ENCODE assay signal across 26 mouse cellular contexts in genomic region chr2:179775999-179776705, GRCm38 (mm10).
DNase-seq lines count a peak whose midpoint lies in the region; ATAC-seq and TF ChIP-seq lines count a peak whose summit lies in the region.
"Had no signal": no experiment of that assay in that cellular context is flagged by ENCODE, and none has a peak within 500 bp of the region (broad histone marks: within the 10 kb centered on the region; RNA-seq: fewer than 3 reads in every experiment).

No protein-coding gene starts in this region.

- peak; percentile 53 for TF ChIP-seq EP300 in lung, postnatal 0 days (IDR thresholded peaks at IDR 0.05)

- peaks cover 53% of the 10 kb centered on the region for H3K4me1 ChIP-seq in kidney, embryonic 15.5 days
- no peaks in the 10 kb centered on the region; the same call in 1 of the 2 replicates for H3K4me1 ChIP-seq in lung, postnatal 0 days (ENCODE audit: insufficient read depth, low read depth, low read length)
- H3K4me1 ChIP-seq in midbrain, postnatal 0 days (ENCODE audit: insufficient read depth, low read length): no peaks in the 10 kb centered on the region
- H3K4me1 ChIP-seq: megakaryocyte, embryonic 14.5 days had no signal

- WGBS in kidney, embryonic 15.5 days: 57% methylated on average over 10 of the region's 10 CpGs
- WGBS in lung, postnatal 0 days: 64% methylated on average over 10 of the region's 10 CpGs
- 84% methylated on average over 10 of the region's 10 CpGs for whole genome bisulfite sequencing in midbrain, postnatal 0 days

- DNase-seq in kidney, postnatal 4 days: no peak
- peak; percentile 9 to 34 for DNase-seq in lung, adult 18-20 months
- DNase-seq in lung, postnatal 0 days (ENCODE audit: low spot score): peak; percentile 71
- DNase-seq in lung, postnatal 4 days: peak; percentile 18 to 47
- no peak for DNase-seq in midbrain, postnatal 0 days (ENCODE audit: low spot score)
- no peak for DNase-seq in frontal cortex, postnatal 36 days (ENCODE audit: low spot score in 2 of 2)
- DNase-seq in thymus, postnatal 14 days: no peak
- DNase-seq: adrenal gland, postnatal 36 days; forebrain, postnatal 0 days; gastrocnemius, postnatal 10 days; kidney, adult 9 months; right cerebral cortex, postnatal 4 days; thymus, adult 2 months; thymus, postnatal 4 days had no signal

- TF ChIP-seq CTCF in lung, postnatal 0 days (IDR thresholded peaks at IDR 0.05): no peak
- TF ChIP-seq CTCF in midbrain, postnatal 0 days (IDR thresholded peaks at IDR 0.05): no peak

- no peaks in the 10 kb centered on the region for H3K36me3 ChIP-seq in kidney, embryonic 15.5 days
- H3K36me3 ChIP-seq in lung, postnatal 0 days (ENCODE audit: insufficient read depth, low read length): no peaks in the 10 kb centered on the region
- no peaks in the 10 kb centered on the region for H3K36me3 ChIP-seq in midbrain, postnatal 0 days (ENCODE audit: insufficient read depth, low read length)
- H3K36me3 ChIP-seq: forebrain, embryonic 12.5 days; hindbrain, embryonic 12.5 days; limb, embryonic 13.5 days; midbrain, embryonic 12.5 days; neural tube, embryonic 13.5 days had no signal

- peak overlapping the region; percentile 89; the same call in 1 of the 2 replicates for H3K27ac ChIP-seq in kidney, embryonic 15.5 days
- no peak overlapping the region for H3K27ac ChIP-seq in lung, postnatal 0 days (ENCODE audit: low read length)
- H3K27ac ChIP-seq in midbrain, postnatal 0 days (ENCODE audit: low read depth, low read length): no peak overlapping the region
- H3K27ac ChIP-seq: forebrain, embryonic 12.5 days; hindbrain, embryonic 12.5 days; hindbrain, postnatal 0 days; layer of hippocampus, adult 2 months; limb, embryonic 13.5 days; midbrain, embryonic 12.5 days; neural tube, embryonic 13.5 days had no signal

- no peaks in the 10 kb centered on the region for H3K9me3 ChIP-seq in kidney, embryonic 15.5 days (replicated peaks)
- no peaks in the 10 kb centered on the region for H3K9me3 ChIP-seq in lung, postnatal 0 days (ENCODE audit: low read length)
- no peaks in the 10 kb centered on the region for H3K9me3 ChIP-seq in midbrain, postnatal 0 days (ENCODE audit: low read length)
- H3K9me3 ChIP-seq: forebrain, embryonic 12.5 days; hindbrain, embryonic 12.5 days; limb, embryonic 13.5 days; megakaryocyte, embryonic 14.5 days; midbrain, embryonic 12.5 days; neural tube, embryonic 13.5 days had no signal

- no peak overlapping the region for H3K9ac ChIP-seq in kidney, embryonic 15.5 days
- no peak overlapping the region for H3K9ac ChIP-seq in lung, postnatal 0 days (replicated peaks; ENCODE audit: low read depth)
- no peak overlapping the region for H3K9ac ChIP-seq in midbrain, postnatal 0 days (replicated peaks; ENCODE audit: low read length, poor library complexity, severe bottlenecking)
- H3K9ac ChIP-seq: forebrain, embryonic 12.5 days; forebrain, postnatal 0 days; hindbrain, embryonic 12.5 days; limb, embryonic 13.5 days; midbrain, embryonic 12.5 days; neural tube, embryonic 13.5 days had no signal

- ATAC-seq in kidney, embryonic 15.5 days (replicated peaks; ENCODE audit: low FRiP score): no peak
- peak; percentile 86 for ATAC-seq in lung, postnatal 0 days
- ATAC-seq in midbrain, postnatal 0 days (ENCODE audit: low FRiP score): no peak
- ATAC-seq: forebrain, postnatal 0 days; hindbrain, postnatal 0 days; intestine, postnatal 0 days had no signal

- no peak overlapping the region for H3K4me3 ChIP-seq in kidney, embryonic 15.5 days (replicated peaks)
- no peak overlapping the region for H3K4me3 ChIP-seq in lung, postnatal 0 days (ENCODE audit: low read depth, low read length)
- no peak overlapping the region for H3K4me3 ChIP-seq in midbrain, postnatal 0 days (ENCODE audit: low read depth, low read length)
- H3K4me3 ChIP-seq: erythroblast, embryonic 14.5 days; forebrain, embryonic 12.5 days; hindbrain, embryonic 12.5 days; layer of hippocampus, adult 2 months; limb, embryonic 13.5 days; megakaryocyte, embryonic 14.5 days; midbrain, embryonic 12.5 days; neural tube, embryonic 13.5 days had no signal

- no peaks in the 10 kb centered on the region for H3K27me3 ChIP-seq in kidney, embryonic 15.5 days
- H3K27me3 ChIP-seq in lung, postnatal 0 days (replicated peaks; ENCODE audit: insufficient read depth, low read length): 0 out of 2 replicates have a peak, but pooled peaks cover 6% of the 10 kb centered on the region
- no peaks in the 10 kb centered on the region for H3K27me3 ChIP-seq in midbrain, postnatal 0 days (ENCODE audit: insufficient read depth, low read length)
- H3K27me3 ChIP-seq: forebrain, embryonic 12.5 days; midbrain, embryonic 12.5 days; neural tube, embryonic 13.5 days had no signal

- no peak overlapping the region for H3K4me2 ChIP-seq in kidney, embryonic 15.5 days
- no peak overlapping the region for H3K4me2 ChIP-seq in lung, postnatal 0 days (replicated peaks; ENCODE audit: low read depth, low read length)
- H3K4me2 ChIP-seq in midbrain, postnatal 0 days (ENCODE audit: low read depth, low read length, poor library complexity, severe bottlenecking): no peak overlapping the region
- H3K4me2 ChIP-seq: forebrain, embryonic 12.5 days; hindbrain, embryonic 12.5 days; limb, embryonic 13.5 days; liver, embryonic 11.5 days; midbrain, embryonic 12.5 days; neural tube, embryonic 13.5 days had no signal

Comparison
In these comparisons a context has a peak if more than half of its experiments do, and no peak if none do; other contexts are left out.
1. DNase-seq: peak in lung, adult 18-20 months (2 of 2), lung, postnatal 0 days (single experiment) and lung, postnatal 4 days (2 of 2); none in kidney, postnatal 4 days (0 of 2), midbrain, postnatal 0 days (single experiment), frontal cortex, postnatal 36 days (0 of 2) and thymus, postnatal 14 days (single experiment).